Mouse (Mus musculus) layer of hippocampus, adult 2 months (tissue): ENCODE data around the gene Atp8a1. TPM values are rescaled to one million over a fixed set of nuclear protein-coding genes. Genes with fewer than 3 reads are reported as not detected.

Source experiments
- DNase-seq, 2 experiments: peaks; one replicate each; pipeline ENCODE4 v3.0.0; 2022; ENCODE audit warnings: low spot score in 2 of 2
- H3K27ac ChIP-seq: fragments of 200-600 bp; 2 replicates; pipeline ENCODE4 v1.8.1; 2022
- H3K4me3 ChIP-seq: fragments of 200-600 bp; 2 replicates; pipeline ENCODE4 v1.8.1; 2022; ENCODE audit warnings: mild to moderate bottlenecking
- CTCF ChIP-seq: fragments of 200-600 bp; conservative IDR thresholded peaks from 2 replicates; pipeline ENCODE4 v1.8.1; 2022; ENCODE audit warnings: antibody characterized with exemption, mild to moderate bottlenecking, moderate library complexity
- total RNA-seq, 2 experiments: library from RNA; stranded (reverse); gene quantifications; 2 replicates each; pipeline ENCODE4 v1.2.3; 2021

Gene Atp8a1
- total RNA-seq, 2 experiments from 2014 or later = 175 to 184 TPM

DNA sequence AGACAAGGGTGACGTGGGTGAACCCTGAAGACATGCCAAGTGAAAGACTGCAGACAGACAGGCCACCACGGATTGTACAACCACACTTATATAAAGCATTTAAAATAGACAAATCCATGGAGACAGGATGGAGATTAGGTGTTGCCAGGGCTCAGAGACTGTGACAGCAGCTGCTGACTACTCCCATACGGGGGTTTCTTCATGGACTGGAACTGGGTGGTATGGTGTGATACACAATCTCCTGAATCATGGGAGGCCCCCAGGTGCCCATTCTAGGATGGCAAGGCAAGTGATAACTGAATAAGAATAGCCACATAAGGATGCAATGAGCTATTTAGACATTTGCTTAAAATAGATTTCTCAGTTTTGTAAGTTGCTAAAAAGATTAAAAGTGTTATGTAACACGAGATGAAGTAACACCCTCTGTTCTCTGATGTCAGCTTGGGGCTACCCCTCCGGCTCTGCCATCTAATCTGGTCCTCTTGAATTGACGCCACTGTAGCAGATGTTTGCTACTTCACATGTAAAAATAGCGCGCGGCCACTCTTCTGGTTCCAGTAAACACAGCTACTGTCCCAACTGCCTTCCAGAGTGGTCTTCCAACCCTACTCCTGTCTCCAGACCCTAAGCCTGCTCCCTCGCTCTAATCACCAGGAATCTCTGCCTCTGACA lies 53.0 kb downstream of the Atp8a1 start:
- no peak for TF ChIP-seq CTCF
- Histone ChIP-seq H3K4me3 (no peak overlapping the region), H3K27ac (peak overlapping the region; percentile 44)
- no peak for DNase-seq

DNA sequence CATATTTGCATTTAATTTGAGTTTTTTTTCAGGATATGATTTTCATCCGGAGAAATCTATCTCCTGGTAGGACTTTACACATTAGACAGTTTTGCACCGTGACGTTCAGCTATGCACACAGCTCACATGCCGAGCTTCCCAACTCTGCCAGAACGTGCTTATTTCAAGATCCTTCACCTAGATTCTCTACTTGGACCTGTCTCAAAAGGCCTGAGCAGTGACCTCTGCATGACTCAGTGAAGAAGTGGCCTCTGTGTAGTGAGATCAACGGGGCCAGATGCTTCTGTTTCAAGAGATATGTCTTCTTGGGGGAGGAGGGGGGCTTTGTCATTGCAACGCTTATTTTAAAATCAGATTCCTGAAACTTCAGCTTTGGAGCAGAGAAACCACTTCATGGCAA lies 64.5 kb downstream of the Atp8a1 start:
- H3K27ac ChIP-seq = no peak overlapping the region
- H3K4me3 ChIP-seq = no peak overlapping the region
- no peak for TF ChIP-seq CTCF
- DNase-seq = no peak

- peak overlapping the region; percentile 38 for H3K4me3 ChIP-seq
- TF ChIP-seq CTCF = peak; percentile 92
- DNase-seq = peak; percentile 42 to 76
Observed at GRCm38 (mm10) chr5:67778026-67778425, 69.2 kb downstream of the Atp8a1 start.

DNA sequence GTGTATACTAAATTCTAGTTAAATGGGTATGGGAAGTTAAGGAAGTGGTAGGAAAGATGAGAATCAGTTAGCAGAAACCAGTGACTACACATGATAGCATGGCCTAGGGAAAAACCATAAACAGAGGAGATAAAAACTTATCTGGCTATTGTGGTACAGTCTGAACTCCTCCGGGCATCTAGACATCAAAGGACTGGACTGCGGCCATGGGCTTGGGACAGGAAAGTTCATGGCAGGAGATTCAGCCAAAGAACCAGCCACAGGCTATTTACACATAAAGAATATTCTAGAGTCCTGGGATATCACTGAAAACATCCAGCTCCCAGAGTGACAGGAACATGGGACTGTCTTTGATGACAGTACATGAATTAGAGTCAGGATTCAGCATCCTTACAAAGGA lies 73.0 kb downstream of the Atp8a1 start:
- DNase-seq = no peak
- no peak overlapping the region for H3K27ac ChIP-seq
- no peak overlapping the region for H3K4me3 ChIP-seq
- TF ChIP-seq CTCF = no peak

More at GRCm38 (mm10) chr5:67778026-67778425, 69.2 kb downstream of the Atp8a1 start:
- H3K27ac ChIP-seq = peak overlapping the region; percentile 77

GRCm38 (mm10) chr5:67768708-67769107 lies 78.5 kb downstream of the Atp8a1 start:
- no peak for DNase-seq
- no peak for TF ChIP-seq CTCF
- Histone ChIP-seq H3K4me3 (no peak overlapping the region), H3K27ac (no peak overlapping the region)

GRCm38 (mm10) chr5:67764798-67765197 lies 82.4 kb downstream of the Atp8a1 start:
- H3K27ac ChIP-seq = no peak overlapping the region
- no peak overlapping the region for H3K4me3 ChIP-seq
- no peak for DNase-seq
- TF ChIP-seq CTCF = peak; percentile 64

- Histone ChIP-seq H3K4me3 (no peak overlapping the region), H3K27ac (no peak overlapping the region)
- DNase-seq = no peak
- no peak for TF ChIP-seq CTCF
Observed at GRCm38 (mm10) chr5:67758126-67758525, 89.1 kb downstream of the Atp8a1 start.

DNA sequence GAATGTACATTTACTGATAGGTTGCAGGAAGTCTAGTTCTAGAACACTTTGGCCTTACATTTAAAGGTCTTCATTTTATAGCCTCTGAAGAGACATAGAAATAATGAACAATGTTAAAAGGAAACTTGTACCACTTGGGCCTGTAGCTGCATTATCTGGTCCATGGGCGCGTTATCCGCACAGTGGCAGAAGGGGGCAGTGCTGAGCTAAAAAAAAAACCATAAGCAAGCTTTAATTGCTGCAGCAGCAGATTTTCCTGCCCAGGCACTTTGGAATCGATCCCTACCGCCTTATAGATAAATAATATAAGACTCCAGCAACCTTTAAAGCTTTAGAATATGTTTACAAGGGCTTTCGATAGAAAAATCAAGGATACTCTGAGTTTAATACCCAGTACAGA lies 91.1 kb downstream of the Atp8a1 start:
- Histone ChIP-seq H3K27ac (no peak overlapping the region), H3K4me3 (no peak overlapping the region)
- peak; percentile 90 for TF ChIP-seq CTCF
- peak in 1 of 2 experiments; percentile 48 for DNase-seq

DNA sequence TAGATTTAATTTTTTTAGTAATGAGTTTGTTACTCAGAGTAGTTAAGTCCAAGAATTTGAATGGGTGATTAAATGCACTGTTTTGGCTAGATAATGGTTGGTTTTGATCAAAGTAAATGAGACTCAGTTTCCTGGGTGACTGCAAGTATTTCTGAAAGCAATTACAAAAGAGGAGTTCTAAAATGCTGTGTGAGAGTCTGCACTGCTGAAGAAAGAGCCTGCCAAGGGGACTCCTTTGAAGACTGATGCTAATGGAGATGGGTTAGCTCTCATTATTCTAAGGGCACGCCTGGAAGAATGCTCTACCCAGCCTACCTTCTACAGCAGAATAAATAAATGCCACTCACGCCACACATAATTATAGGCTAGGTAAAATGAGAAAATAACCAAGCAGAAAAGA lies 94.2 kb downstream of the Atp8a1 start:
- no peak for TF ChIP-seq CTCF
- Histone ChIP-seq H3K4me3 (no peak overlapping the region), H3K27ac (peak overlapping the region; percentile 67)
- DNase-seq = peak in 1 of 2 experiments; percentile 44

DNA sequence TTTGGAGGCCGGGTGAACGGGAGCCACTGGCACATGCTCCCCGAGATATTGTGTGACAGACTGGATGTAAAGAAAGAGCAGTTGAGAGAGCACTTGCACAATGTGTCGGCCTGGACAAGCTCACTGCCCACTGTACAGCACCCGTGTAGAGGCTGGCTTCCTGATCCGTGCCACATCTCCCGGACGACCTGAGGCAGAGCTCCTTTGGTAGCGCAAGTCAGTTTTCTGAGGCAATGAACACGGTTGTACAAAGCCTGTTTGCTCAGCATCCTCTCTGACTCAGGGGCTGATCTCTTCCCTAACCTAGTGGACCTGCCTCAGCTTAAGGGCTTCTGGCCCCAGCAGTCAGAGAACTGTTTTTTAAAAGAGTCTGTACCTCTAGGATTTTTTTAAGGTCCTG lies 94.6 kb downstream of the Atp8a1 start:
- DNase-seq = no peak
- H3K4me3 ChIP-seq = no peak overlapping the region
- peak overlapping the region; percentile 67 for H3K27ac ChIP-seq
- no peak for TF ChIP-seq CTCF

DNA sequence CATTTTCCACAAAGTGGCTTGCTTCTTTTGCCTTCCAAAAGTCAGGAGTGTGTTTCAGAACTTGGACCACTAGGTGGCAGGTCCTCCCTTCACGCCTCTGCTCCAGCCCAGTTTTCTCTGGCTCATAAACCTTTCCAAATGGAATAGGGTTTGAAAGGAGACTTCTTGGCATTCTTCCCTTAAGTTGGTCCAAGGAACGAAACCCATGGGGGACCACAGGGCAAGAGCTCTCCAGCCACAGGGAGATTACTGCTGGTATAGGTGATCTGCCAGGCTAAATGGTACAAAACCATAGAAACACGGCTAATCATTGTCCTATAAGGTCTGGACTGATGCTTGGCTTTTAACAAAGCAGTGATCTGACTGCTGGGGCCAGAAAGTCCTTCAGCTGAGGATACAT lies 95.2 kb downstream of the Atp8a1 start:
- peak; percentile 95 for TF ChIP-seq CTCF
- DNase-seq = peak; percentile 69 to 73
- Histone ChIP-seq H3K27ac (peak overlapping the region; percentile 67), H3K4me3 (no peak overlapping the region)

DNA sequence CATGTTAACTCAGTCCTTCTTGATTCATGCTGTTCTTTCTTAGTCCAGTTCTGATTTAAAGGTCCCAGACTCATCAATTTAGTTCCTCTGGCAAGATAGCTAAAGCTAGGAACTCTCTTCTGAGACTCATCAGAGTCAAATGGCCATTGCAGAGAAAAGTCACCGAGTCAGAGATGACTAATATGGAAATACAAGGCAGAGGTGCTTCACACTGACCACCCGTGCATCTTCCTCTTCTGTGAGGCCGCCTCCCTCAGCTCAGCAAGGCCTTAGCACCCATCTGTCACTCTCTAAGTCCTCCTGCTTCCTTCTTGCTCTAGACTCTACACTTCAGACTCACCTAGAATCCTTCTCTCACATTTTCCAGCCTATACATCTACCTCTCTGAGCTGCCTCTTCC lies 108.0 kb downstream of the Atp8a1 start:
- no peak for TF ChIP-seq CTCF
- DNase-seq = no peak
- no peak overlapping the region for H3K4me3 ChIP-seq
- H3K27ac ChIP-seq = no peak overlapping the region

DNA sequence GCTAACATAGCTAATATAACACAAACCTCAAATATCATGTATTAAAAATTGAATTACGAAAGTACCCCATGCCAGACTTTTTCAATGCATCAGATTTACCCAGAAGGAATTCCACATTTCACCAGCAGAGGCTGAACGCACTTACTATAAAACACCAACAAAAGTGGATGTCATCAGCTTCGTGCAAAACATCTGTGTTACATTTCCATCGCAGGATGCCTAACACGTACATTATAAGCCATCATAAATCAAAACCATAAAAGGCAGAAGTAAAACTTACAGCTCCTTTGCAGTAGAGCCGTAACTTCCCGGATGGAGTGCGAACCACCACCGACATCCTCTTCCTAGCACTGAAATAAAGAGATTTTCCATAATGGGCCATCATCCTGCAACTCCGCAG lies 109.1 kb downstream of the Atp8a1 start:
- no peak overlapping the region for H3K4me3 ChIP-seq
- TF ChIP-seq CTCF = peak; percentile 47
- DNase-seq = no peak
- no peak overlapping the region for H3K27ac ChIP-seq

DNA sequence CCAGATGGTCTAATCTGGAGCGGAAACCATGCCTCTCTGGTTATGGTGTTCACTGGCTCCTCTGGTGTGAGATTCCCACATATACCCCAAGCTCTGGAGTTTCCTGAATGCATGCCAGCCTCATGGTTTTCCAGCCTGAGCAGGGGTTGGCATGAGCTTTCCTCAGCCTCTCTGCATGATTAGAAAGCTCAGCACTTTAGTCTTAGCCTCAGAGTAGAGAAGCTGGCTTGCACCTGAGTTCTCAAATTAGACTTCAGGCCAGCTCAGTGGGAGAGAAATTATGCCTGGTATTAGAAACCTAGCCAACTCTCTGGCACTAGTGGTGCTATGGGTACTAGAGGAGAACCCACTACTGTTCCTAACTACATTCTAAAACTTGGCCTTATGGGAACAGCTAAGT lies 111.5 kb downstream of the Atp8a1 start:
- no peak overlapping the region for H3K4me3 ChIP-seq
- no peak overlapping the region for H3K27ac ChIP-seq
- no peak for DNase-seq
- no peak for TF ChIP-seq CTCF
